Mouse (Mus musculus) limb, embryonic 12.5 days (tissue): Measurements from ENCODE around the gene Ssna1. TPM values are rescaled to one million over a fixed set of nuclear protein-coding genes. Genes with fewer than 3 reads are reported as not detected.
"Not testable (repeated sequence)": the region's sequence is repeated elsewhere in the genome, so short reads cannot be mapped to it uniquely, and the experiment has no call there.

Experiments
- ATAC-seq: fragments of 200-750 bp; cut with Nextera tagmentation; 2 replicates; pipeline ENCODE4 v1.8.0; 2017; ENCODE audit warnings: low read depth, moderate TSS enrichment; ENCODE audit not compliant: insufficient number of reproducible peaks, insufficient read depth, low FRiP score, low TSS enrichment
- H3K27ac ChIP-seq: fragments of 300-500 bp; sonication (generic); 2 replicates; pipeline ENCODE4 v1.5.1; 2016; ENCODE audit warnings: mild to moderate bottlenecking, moderate library complexity
- H3K27me3 ChIP-seq: fragments of 300-500 bp; sonication (generic); 2 replicates; pipeline ENCODE4 v1.6.1; 2016; ENCODE audit warnings: mild to moderate bottlenecking, moderate library complexity
- H3K36me3 ChIP-seq: fragments of 300-500 bp; sonication (generic); 2 replicates; pipeline ENCODE4 v1.6.1; 2016; ENCODE audit warnings: mild to moderate bottlenecking, moderate library complexity
- H3K4me1 ChIP-seq: fragments of 300-500 bp; sonication (generic); replicated peaks from 2 replicates; pipeline ENCODE4 v1.6.1; 2016
- H3K4me2 ChIP-seq: fragments of 300-500 bp; sonication (generic); 2 replicates; pipeline ENCODE4 v1.6.1; 2016; ENCODE audit warnings: mild to moderate bottlenecking, moderate library complexity
- H3K4me3 ChIP-seq: fragments of 300-500 bp; sonication (generic); replicated peaks from 2 replicates; pipeline ENCODE4 v1.5.1; 2016; ENCODE audit warnings: mild to moderate bottlenecking
- H3K9ac ChIP-seq: fragments of 300-500 bp; sonication (generic); replicated peaks from 2 replicates; pipeline ENCODE4 v1.6.1; 2016; ENCODE audit warnings: mild to moderate bottlenecking, moderate library complexity
- H3K9me3 ChIP-seq: fragments of 300-500 bp; sonication (generic); 2 replicates; pipeline ENCODE4 v1.6.1; 2016; ENCODE audit warnings: mild to moderate bottlenecking, moderate library complexity
- WGBS: fragments of 180-500 bp; shearing (Covaris S2); methylation state at CpG from one replicate; pipeline ENCODE4 v1.1.7; 2016; 5-methylcytosine and 5-hydroxymethylcytosine counted together
- polyA plus RNA-seq: library from polyadenylated mRNA; unstranded; fragments of >200 nt; fragmentation: Nextera tagmentation; extraction: Ambion mirVana; gene quantifications from 2 replicates; pipeline ENCODE4 v1.2.1, GENCODE M21; 2016

Gene Ssna1
- polyA plus RNA-seq, 1 experiment from 2014 or later: 218 TPM

- not testable (repeated sequence) for H3K4me3 ChIP-seq, H3K27me3 ChIP-seq
These were observed 15.0 kb downstream of the Ssna1 start for GRCm38 (mm10) chr2:25257250-25257649.

GRCm38 (mm10) chr2:25256443-25257109 is 15.7 kb downstream of the Ssna1 start:
- Histone ChIP-seq H3K9ac (peak overlapping the region; percentile 75; the same call in 1 of the 2 replicates), H3K36me3 (peaks cover 10% of the 10 kb centered on the region), H3K4me2 (peak overlapping the region; percentile 97), H3K4me1 (peaks cover 15% of the 10 kb centered on the region), H3K4me3 (peak overlapping the region; percentile 79)
- not testable (repeated sequence) for H3K27me3 ChIP-seq, H3K9me3 ChIP-seq, H3K27ac ChIP-seq, ATAC-seq
- WGBS: 59% methylated on average over 12 of the region's 12 CpGs

More at GRCm38 (mm10) chr2:25257250-25257649, 15.0 kb downstream of the Ssna1 start:
- H3K4me1 ChIP-seq: peaks cover 15% of the 10 kb centered on the region
- not testable (repeated sequence) for H3K36me3 ChIP-seq, H3K4me2 ChIP-seq, H3K9ac ChIP-seq, ATAC-seq, H3K27ac ChIP-seq, H3K9me3 ChIP-seq
- WGBS: 88% methylated on average over 5 of the region's 5 CpGs

GRCm38 (mm10) chr2:25255284-25255779 is 16.9 kb downstream of the Ssna1 start, which contains the start of gene Tmem203:
Tmem203 (plus strand) TSS chr2:25255439.
- Histone ChIP-seq H3K27ac (peak within 1 kb of the TSS; percentile 64), H3K9ac (peak within 1 kb of the TSS; percentile 75), H3K4me1 (peaks cover 15% of the 10 kb centered on the region), H3K27me3 (no peaks in the 10 kb centered on the region), H3K4me2 (peak within 1 kb of the TSS; percentile 97), H3K4me3 (peak within 1 kb of the TSS; percentile 79), H3K36me3 (peaks cover 23% of the 10 kb centered on the region), H3K9me3 (no peaks in the 10 kb centered on the region)
- WGBS: under 1% methylated on average over 39 of the region's 39 CpGs
- ATAC-seq: peak; percentile 57; the same call in 1 of the 2 replicates

- Histone ChIP-seq H3K4me3 (no peak overlapping the region), H3K27ac (no peak overlapping the region), H3K27me3 (no peaks in the 10 kb centered on the region), H3K9ac (no peak overlapping the region), H3K4me1 (peaks cover 15% of the 10 kb centered on the region), H3K9me3 (no peaks in the 10 kb centered on the region), H3K36me3 (peaks cover 53% of the 10 kb centered on the region), H3K4me2 (no peak overlapping the region)
- WGBS: 80% methylated on average over 1 of the region's 1 CpGs
- ATAC-seq: no peak
These were observed 19.9 kb downstream of the Ssna1 start for GRCm38 (mm10) chr2:25252331-25252730.

- Histone ChIP-seq H3K4me3 (no peak within 1 kb of the TSS), H3K4me1 (peaks cover 13% of the 10 kb centered on the region), H3K9me3 (no peaks in the 10 kb centered on the region), H3K27ac (no peak within 1 kb of the TSS), H3K36me3 (peaks cover 60% of the 10 kb centered on the region), H3K9ac (no peak within 1 kb of the TSS; the same call in 1 of the 2 replicates), H3K4me2 (no peak within 1 kb of the TSS), H3K27me3 (peaks cover 31% of the 10 kb centered on the region)
- WGBS: 84% methylated on average over 10 of the region's 10 CpGs
- no peak for ATAC-seq
These were observed 25.8 kb downstream of the Ssna1 start, which contains the start of gene AL732309.1 for GRCm38 (mm10) chr2:25246183-25247072. AL732309.1 (minus strand) TSS chr2:25246863.

GRCm38 (mm10) chr2:25244144-25244543 is 28.1 kb downstream of the Ssna1 start:
- Histone ChIP-seq H3K36me3 (peaks cover 37% of the 10 kb centered on the region; the same call in 1 of the 2 replicates), H3K4me1 (peaks cover 24% of the 10 kb centered on the region), H3K27me3 (peaks cover 43% of the 10 kb centered on the region), H3K9me3 (no peaks in the 10 kb centered on the region), H3K4me2 (no peak overlapping the region), H3K9ac (no peak overlapping the region), H3K27ac (no peak overlapping the region), H3K4me3 (no peak overlapping the region)
- no peak for ATAC-seq
- WGBS: 91% methylated on average over 4 of the region's 4 CpGs

GRCm38 (mm10) chr2:25243342-25243741 is 28.9 kb downstream of the Ssna1 start:
- 78% methylated on average over 8 of the region's 8 CpGs for WGBS
- no peak overlapping the region for H3K9ac ChIP-seq
- H3K4me3 ChIP-seq: no peak overlapping the region
- no peak overlapping the region for H3K4me2 ChIP-seq
- H3K4me1 ChIP-seq: peaks cover 24% of the 10 kb centered on the region
- no peak for ATAC-seq
- H3K27ac ChIP-seq: no peak overlapping the region
- peaks cover 48% of the 10 kb centered on the region for H3K27me3 ChIP-seq
- no peaks in the 10 kb centered on the region for H3K9me3 ChIP-seq
- peaks cover 29% of the 10 kb centered on the region; the same call in 1 of the 2 replicates for H3K36me3 ChIP-seq

GRCm38 (mm10) chr2:25242101-25242506 is 30.1 kb downstream of the Ssna1 start, which contains the start of the genes Rnf208 and Cysrt1:
Rnf208 (plus strand) TSS chr2:25242255.
Cysrt1 (minus strand) TSS chr2:25242452.
- peak within 1 kb of the TSS; percentile 56 for H3K4me3 ChIP-seq
- no peak within 1 kb of the TSS for H3K27ac ChIP-seq
- H3K4me2 ChIP-seq: peak within 1 kb of the TSS; percentile 96
- H3K36me3 ChIP-seq: peaks cover 17% of the 10 kb centered on the region; the same call in 1 of the 2 replicates
- H3K9me3 ChIP-seq: no peaks in the 10 kb centered on the region
- no peak for ATAC-seq
- WGBS: 0% methylated on average over 57 of the region's 59 CpGs
- H3K27me3 ChIP-seq: peaks cover 56% of the 10 kb centered on the region
- H3K4me1 ChIP-seq: peaks cover 24% of the 10 kb centered on the region
- H3K9ac ChIP-seq: peak within 1 kb of the TSS; percentile 67

GRCm38 (mm10) chr2:25241438-25241775 is 30.8 kb downstream of the Ssna1 start:
- Histone ChIP-seq H3K4me1 (peaks cover 24% of the 10 kb centered on the region), H3K27me3 (peaks cover 59% of the 10 kb centered on the region), H3K9ac (0 out of 2 replicates have a peak overlapping the region, but pooled peaks have one; percentile 67), H3K4me2 (peak overlapping the region; percentile 96), H3K9me3 (no peaks in the 10 kb centered on the region), H3K27ac (no peak overlapping the region), H3K4me3 (peak overlapping the region; percentile 56), H3K36me3 (peaks cover 14% of the 10 kb centered on the region; the same call in 1 of the 2 replicates)
- WGBS: 14% methylated on average over 6 of the region's 6 CpGs
- peak; percentile 28; the same call in 1 of the 2 replicates for ATAC-seq

GRCm38 (mm10) chr2:25240723-25241437 is 31.4 kb downstream of the Ssna1 start:
- peaks cover 64% of the 10 kb centered on the region for H3K27me3 ChIP-seq
- WGBS: 2% methylated on average over 29 of the region's 29 CpGs
- H3K27ac ChIP-seq: no peak overlapping the region

More at GRCm38 (mm10) chr2:25240723-25241437, 31.4 kb downstream of the Ssna1 start:
- peak overlapping the region; percentile 56 for H3K4me3 ChIP-seq
- peak overlapping the region; percentile 96 for H3K4me2 ChIP-seq
- ATAC-seq: peak; percentile 79
- H3K4me1 ChIP-seq: peaks cover 24% of the 10 kb centered on the region
- H3K36me3 ChIP-seq: peaks cover 8% of the 10 kb centered on the region; the same call in 1 of the 2 replicates
- peak overlapping the region; percentile 38; the same call in 1 of the 2 replicates for H3K9ac ChIP-seq
- no peaks in the 10 kb centered on the region for H3K9me3 ChIP-seq
